Mouse (Mus musculus) heart, embryonic 14.5 days (tissue): ENCODE measurements around the gene Grk6. TPM values are rescaled to one million over a fixed set of nuclear protein-coding genes. Genes with fewer than 3 reads are reported as not detected.

ENCODE experiments used
- ATAC-seq: fragments of 200-750 bp; cut with Nextera tagmentation; 2 replicates; pipeline ENCODE4 v1.8.0; 2017; ENCODE audit warnings: low read depth, moderate TSS enrichment; ENCODE audit not compliant: insufficient number of reproducible peaks, insufficient read depth, low FRiP score
- H3K27ac ChIP-seq, 2 experiments: fragments of 200-500 bp in 1 of 2; fragments of 300-500 bp in 1 of 2; sonication (generic) in 1 of 2; replicated peaks in 1 of 2; 2 replicates each; pipeline ENCODE4 v1.5.1; 2012 to 2014; ENCODE audit warnings: low read depth in 2 of 2, low read length in 2 of 2, control low read depth in 1 of 2, mild to moderate bottlenecking in 1 of 2, mixed read lengths in 1 of 2; ENCODE audit not compliant: control insufficient read depth in 1 of 2, insufficient read depth in 1 of 2
- H3K27me3 ChIP-seq: fragments of 300-500 bp; sonication (generic); 2 replicates; pipeline ENCODE4 v1.6.1; 2014; ENCODE audit warnings: mild to moderate bottlenecking, low read length, control low read depth; ENCODE audit not compliant: control insufficient read depth, insufficient read depth
- H3K36me3 ChIP-seq: fragments of 300-500 bp; sonication (generic); 2 replicates; pipeline ENCODE4 v1.6.1; 2014; ENCODE audit warnings: mild to moderate bottlenecking, control low read depth, low read length, mixed read lengths; ENCODE audit not compliant: control insufficient read depth, insufficient read depth
- H3K4me1 ChIP-seq, 2 experiments: fragments of 200-500 bp in 1 of 2; fragments of 300-500 bp in 1 of 2; sonication (generic) in 1 of 2; 2 replicates each; pipeline ENCODE4 v1.6.1; 2012 to 2014; ENCODE audit warnings: low read length in 2 of 2, control low read depth in 1 of 2, mixed read lengths in 1 of 2; ENCODE audit not compliant: control insufficient read depth in 2 of 2, insufficient read depth in 2 of 2
- H3K4me2 ChIP-seq: fragments of 300-500 bp; sonication (generic); 2 replicates; pipeline ENCODE4 v1.6.1; 2014; ENCODE audit warnings: mild to moderate bottlenecking, low read length
- H3K4me3 ChIP-seq, 2 experiments: fragments of 200-500 bp in 1 of 2; fragments of 300-500 bp in 1 of 2; sonication (generic) in 1 of 2; 2 replicates each; pipeline ENCODE4 v1.5.1; 2012 to 2014; ENCODE audit warnings: low read length in 2 of 2, mild to moderate bottlenecking in 2 of 2, control low read depth in 1 of 2, low read depth in 1 of 2, moderate library complexity in 1 of 2; ENCODE audit not compliant: control insufficient read depth in 1 of 2, insufficient read depth in 1 of 2
- H3K9ac ChIP-seq: fragments of 300-500 bp; sonication (generic); 2 replicates; pipeline ENCODE4 v1.6.1; 2014; ENCODE audit warnings: mild to moderate bottlenecking, low read length
- H3K9me3 ChIP-seq: fragments of 300-500 bp; sonication (generic); 2 replicates; pipeline ENCODE4 v1.6.1; 2016; ENCODE audit warnings: low read length, control low read depth; ENCODE audit not compliant: control insufficient read depth
- WGBS: fragments of 180-500 bp; shearing (Covaris S2); extraction: QIAGEN DNeasy Blood & Tissue Kit; methylation state at CpG from one replicate; pipeline ENCODE4 v1.1.7; 2014; 5-methylcytosine and 5-hydroxymethylcytosine counted together
- polyA plus RNA-seq: library from polyadenylated mRNA; unstranded; fragments of >200 nt; fragmentation: Nextera tagmentation; extraction: Ambion mirVana; gene quantifications from 2 replicates; pipeline ENCODE4 v1.2.1, GENCODE M21; 2014

The Grk6 gene
- polyA plus RNA-seq, 1 experiment from 2014 or later: 23.6 TPM

DNA sequence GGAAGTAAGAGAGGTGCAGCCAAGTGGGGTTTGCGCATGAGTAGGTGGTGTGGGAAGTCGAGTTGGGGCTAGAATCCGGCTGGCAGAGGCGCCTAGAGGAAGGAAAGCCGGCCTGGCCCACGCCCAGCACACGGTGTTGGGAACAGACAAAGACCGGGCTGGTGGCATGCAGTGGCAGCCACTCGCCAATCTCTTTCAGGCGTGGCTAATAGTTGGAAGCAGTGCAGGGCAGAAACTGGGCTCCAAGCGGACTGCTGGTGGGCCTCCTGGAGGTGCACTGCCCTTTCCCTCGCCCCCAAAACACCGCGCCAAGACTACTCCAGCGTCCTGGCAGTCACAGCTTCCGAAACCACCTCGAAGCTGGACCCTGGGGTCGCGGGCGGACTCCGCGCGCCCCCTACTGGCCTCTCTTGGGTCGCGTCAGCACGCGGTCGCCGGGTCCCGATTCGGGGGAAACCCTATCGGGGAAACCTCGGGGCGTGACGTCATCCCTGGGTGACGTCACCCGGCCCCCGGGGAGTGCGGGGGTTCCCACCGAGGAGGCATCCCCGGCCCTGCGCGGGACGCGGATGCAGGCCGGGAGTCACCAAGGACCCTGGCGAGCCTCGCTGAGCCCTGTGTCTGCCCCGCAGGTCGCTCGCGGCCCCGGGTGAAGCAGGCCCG is 26.4 kb downstream of the Grk6 start:
- peak; percentile 45 for ATAC-seq
- 1% methylated on average over 50 of the region's 54 CpGs for WGBS
- peak overlapping the region in 1 of 2 experiments; percentile 50; a peak in 1 of 4 replicates for H3K27ac ChIP-seq

DNA sequence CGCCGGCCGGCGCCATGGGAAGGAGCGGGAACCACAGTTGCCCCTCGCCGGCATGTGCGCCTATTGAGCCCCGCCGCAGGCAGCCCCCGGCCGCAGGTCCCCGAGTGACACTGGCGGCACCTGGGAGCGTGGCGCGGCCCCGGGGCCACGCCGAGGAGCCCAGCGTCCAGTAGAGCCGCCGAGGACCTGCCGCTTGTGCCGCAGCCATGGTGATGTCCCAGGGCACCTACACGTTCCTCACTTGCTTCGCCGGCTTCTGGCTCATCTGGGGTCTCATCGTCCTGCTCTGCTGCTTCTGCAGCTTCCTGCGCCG is 26.9 kb downstream of the Grk6 start:
- Histone ChIP-seq H3K27me3 (peaks cover 62% of the 10 kb centered on the region), H3K4me2 (peak overlapping the region; percentile 100), H3K9ac (peak overlapping the region; percentile 78), H3K4me3 (peak overlapping the region; percentile 52 to 65), H3K36me3 (peaks cover 34% of the 10 kb centered on the region), H3K4me1 (peaks cover 9 to 22% of the 10 kb centered on the region in 2 experiments; a peak in 3 of 4 replicates), H3K9me3 (no peaks in the 10 kb centered on the region), H3K27ac (peak overlapping the region in 1 of 2 experiments; percentile 50; a peak in 2 of 4 replicates)
- ATAC-seq: peak; percentile 14
- 1% methylated on average over 31 of the region's 31 CpGs for WGBS

More for the DNA sequence above, 26.4 kb downstream of the Grk6 start:
- Histone ChIP-seq H3K9ac (peak overlapping the region; percentile 78), H3K4me1 (peaks cover 9 to 22% of the 10 kb centered on the region in 2 experiments; a peak in 3 of 4 replicates), H3K4me3 (peak overlapping the region; percentile 52 to 65), H3K36me3 (peaks cover 29% of the 10 kb centered on the region), H3K9me3 (no peaks in the 10 kb centered on the region), H3K27me3 (peaks cover 57% of the 10 kb centered on the region), H3K4me2 (peak overlapping the region; percentile 100)

DNA sequence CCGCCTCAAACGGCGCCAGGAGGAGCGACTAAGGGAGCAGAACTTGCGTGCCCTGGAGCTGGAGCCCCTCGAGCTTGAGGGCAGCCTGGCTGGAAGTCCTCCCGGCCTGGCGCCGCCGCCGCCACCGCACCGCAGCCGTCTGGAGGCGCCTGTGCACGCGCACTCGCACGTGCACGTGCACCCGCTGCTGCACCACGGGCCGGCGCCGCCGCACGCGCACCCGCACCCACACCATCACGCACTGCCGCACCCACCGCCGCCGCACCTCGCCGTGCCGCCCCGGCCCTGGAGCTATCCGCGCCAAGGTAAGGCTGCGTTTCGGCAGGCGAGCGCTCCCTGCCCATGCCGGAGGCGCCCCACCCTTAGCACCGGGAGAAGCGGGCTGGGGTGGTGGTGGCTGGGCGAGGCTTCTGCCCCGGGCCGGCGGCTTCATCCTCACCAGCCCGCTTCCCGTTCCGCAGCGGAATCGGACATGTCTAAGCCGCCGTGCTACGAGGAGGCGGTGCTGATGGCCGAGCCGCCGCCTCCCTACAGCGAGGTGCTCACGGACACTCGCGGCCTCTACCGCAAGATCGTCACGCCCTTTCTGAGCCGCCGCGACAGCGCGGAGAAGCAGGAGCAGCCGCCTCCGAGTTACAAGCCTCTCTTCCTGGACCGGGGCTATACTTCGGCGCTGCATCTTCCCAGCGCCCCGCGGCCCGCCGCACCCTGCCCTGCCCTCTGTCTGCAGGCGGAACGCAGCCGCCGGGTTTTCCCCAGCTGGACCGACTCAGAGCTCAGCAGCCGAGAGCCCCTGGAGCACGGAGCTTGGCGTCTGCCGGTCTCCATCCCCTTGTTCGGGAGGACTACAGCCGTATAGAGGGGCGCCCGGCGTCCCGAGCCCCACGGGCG is 27.5 kb downstream of the Grk6 start:
- Histone ChIP-seq H3K36me3 (peaks cover 40% of the 10 kb centered on the region), H3K27ac (peak overlapping the region in 1 of 2 experiments; percentile 50; a peak in 2 of 4 replicates), H3K9ac (peak overlapping the region; percentile 78), H3K4me2 (peak overlapping the region; percentile 100), H3K9me3 (no peaks in the 10 kb centered on the region), H3K4me1 (peaks cover 9 to 22% of the 10 kb centered on the region in 2 experiments; a peak in 3 of 4 replicates), H3K4me3 (peak overlapping the region; percentile 52 to 65), H3K27me3 (peaks cover 65% of the 10 kb centered on the region)
- peak; percentile 15; the same call in 1 of the 2 replicates for ATAC-seq
- under 1% methylated on average over 88 of the region's 103 CpGs for WGBS

GRCm38 (mm10) chr13:55473076-55473831 is 28.4 kb downstream of the Grk6 start:
- H3K27me3 ChIP-seq: peaks cover 64% of the 10 kb centered on the region
- peaks cover 9 to 22% of the 10 kb centered on the region in 2 experiments; a peak in 3 of 4 replicates for H3K4me1 ChIP-seq
- H3K9me3 ChIP-seq: no peaks in the 10 kb centered on the region
- H3K36me3 ChIP-seq: peaks cover 45% of the 10 kb centered on the region
- no peak for ATAC-seq
- peak overlapping the region; percentile 52 to 65 for H3K4me3 ChIP-seq
- peak overlapping the region in 1 of 2 experiments; percentile 50; a peak in 1 of 4 replicates for H3K27ac ChIP-seq
- WGBS: 32% methylated on average over 18 of the region's 18 CpGs
- peak overlapping the region; percentile 100 for H3K4me2 ChIP-seq
- peak overlapping the region; percentile 78 for H3K9ac ChIP-seq

GRCm38 (mm10) chr13:55473961-55474360 is 29.1 kb downstream of the Grk6 start:
- Histone ChIP-seq H3K4me1 (peaks cover 9 to 22% of the 10 kb centered on the region in 2 experiments; a peak in 3 of 4 replicates), H3K27ac (no peak overlapping the region), H3K4me2 (no peak overlapping the region), H3K9ac (no peak overlapping the region), H3K9me3 (no peaks in the 10 kb centered on the region), H3K4me3 (no peak overlapping the region), H3K27me3 (peaks cover 60% of the 10 kb centered on the region), H3K36me3 (peaks cover 45% of the 10 kb centered on the region)
- 63% methylated on average over 11 of the region's 11 CpGs for WGBS
- ATAC-seq: no peak

- peaks cover 56% of the 10 kb centered on the region for H3K27me3 ChIP-seq
- no peak overlapping the region for H3K4me2 ChIP-seq
- peaks cover 52% of the 10 kb centered on the region for H3K36me3 ChIP-seq
- 55% methylated on average over 5 of the region's 5 CpGs for WGBS
- H3K27ac ChIP-seq: no peak overlapping the region
- no peaks in the 10 kb centered on the region for H3K9me3 ChIP-seq
- H3K4me3 ChIP-seq: no peak overlapping the region
- H3K4me1 ChIP-seq: peaks cover 9 to 22% of the 10 kb centered on the region in 2 experiments; a peak in 3 of 4 replicates
- H3K9ac ChIP-seq: no peak overlapping the region
- no peak for ATAC-seq
Measured at GRCm38 (mm10) chr13:55474621-55475069, 29.8 kb downstream of the Grk6 start.

DNA sequence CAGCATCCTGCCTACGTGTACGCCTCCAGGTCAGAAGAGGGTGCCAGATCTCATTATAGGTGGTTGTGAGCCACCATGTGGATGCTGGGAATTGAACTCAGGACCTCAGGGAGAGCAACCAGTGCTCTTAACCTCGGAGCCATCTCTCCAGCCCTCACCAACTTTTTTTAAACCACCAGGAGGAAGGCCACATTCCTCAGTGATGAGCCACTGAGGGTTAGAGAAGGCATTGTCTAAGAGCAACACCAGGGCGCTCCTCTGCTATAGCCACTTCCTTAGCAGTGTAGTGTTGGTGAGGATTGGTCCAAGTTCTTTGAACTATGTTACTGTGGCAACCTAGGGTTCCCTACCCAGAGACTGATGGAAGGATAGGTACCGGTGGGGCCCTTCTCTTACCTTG is 30.9 kb downstream of the Grk6 start:
- Histone ChIP-seq H3K4me3 (no peak overlapping the region), H3K9me3 (no peaks in the 10 kb centered on the region), H3K36me3 (peaks cover 63% of the 10 kb centered on the region), H3K4me2 (no peak overlapping the region), H3K27me3 (peaks cover 46% of the 10 kb centered on the region), H3K4me1 (peaks cover 9 to 20% of the 10 kb centered on the region in 2 experiments; a peak in 3 of 4 replicates), H3K9ac (no peak overlapping the region), H3K27ac (no peak overlapping the region)
- 90% methylated on average over 5 of the region's 5 CpGs for whole genome bisulfite sequencing
- ATAC-seq: no peak
